Mouse (Mus musculus) stomach, postnatal 0 days (tissue): ENCODE results near the gene Adam15.

Experiments used
- CTCF ChIP-seq: IDR thresholded peaks from 2 replicates; pipeline ENCODE4 v1.5.1; 2016; ENCODE audit warnings: antibody characterized with exemption, low read depth, mild to moderate bottlenecking, moderate library complexity
- EP300 ChIP-seq: optimal IDR thresholded peaks from 2 replicates; pipeline ENCODE3; 2016; ENCODE audit warnings: antibody characterized with exemption

DNA sequence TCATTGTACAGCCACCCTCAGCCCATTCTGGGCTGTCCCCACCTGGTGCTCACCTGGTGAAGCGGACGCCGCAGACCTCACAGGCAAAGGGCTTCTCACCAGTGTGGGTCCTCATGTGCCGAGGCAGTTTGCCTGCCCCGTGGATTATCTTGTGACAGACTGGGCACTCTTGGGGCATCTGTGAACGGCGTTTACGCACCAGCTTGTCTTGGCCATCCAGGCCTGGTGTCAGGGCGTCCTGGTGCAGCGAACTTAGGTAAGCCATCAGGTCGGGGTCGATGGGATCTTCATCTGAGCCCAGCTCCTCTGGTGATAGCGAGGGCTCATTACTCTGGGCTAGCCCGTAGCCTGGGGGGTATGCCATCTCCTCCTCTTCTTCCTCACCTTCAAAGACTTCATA lies 30.5 kb upstream of the Adam15 start:
- TF ChIP-seq EP300, result no peak
- TF ChIP-seq CTCF, result no peak
